Mouse (Mus musculus) hindbrain, embryonic 16.5 days (tissue): ENCODE measurements around the gene Pcbp3. TPM values are rescaled to one million over a fixed set of nuclear protein-coding genes. Genes with fewer than 3 reads are reported as not detected.

Experiments used
- ATAC-seq: fragments of 200-750 bp; cut with Nextera tagmentation; 2 replicates; pipeline ENCODE4 v1.8.0; 2017; ENCODE audit warnings: moderate TSS enrichment, moderate library complexity
- H3K27ac ChIP-seq: fragments of 300-500 bp; sonication (generic); 2 replicates; pipeline ENCODE4 v1.5.1; 2014; ENCODE audit warnings: low read depth, mild to moderate bottlenecking, control low read depth, low read length, moderate library complexity
- H3K27me3 ChIP-seq: fragments of 300-500 bp; sonication (generic); replicated peaks from 2 replicates; pipeline ENCODE4 v1.6.1; 2014; ENCODE audit warnings: low read length; ENCODE audit not compliant: control insufficient read depth, insufficient read depth
- H3K36me3 ChIP-seq: fragments of 300-500 bp; sonication (generic); 2 replicates; pipeline ENCODE4 v1.6.1; 2014; ENCODE audit warnings: mild to moderate bottlenecking, low read length, moderate library complexity, mixed read lengths; ENCODE audit not compliant: control insufficient read depth, insufficient read depth
- H3K4me1 ChIP-seq: fragments of 300-500 bp; sonication (generic); 2 replicates; pipeline ENCODE4 v1.6.1; 2014; ENCODE audit warnings: low read depth, low read length; ENCODE audit not compliant: control insufficient read depth, insufficient read depth
- H3K4me2 ChIP-seq: fragments of 300-500 bp; sonication (generic); 2 replicates; pipeline ENCODE4 v1.6.1; 2014; ENCODE audit warnings: mild to moderate bottlenecking, low read length, control low read depth, moderate library complexity
- H3K4me3 ChIP-seq: fragments of 300-500 bp; sonication (generic); 2 replicates; pipeline ENCODE4 v1.5.1; 2014; ENCODE audit warnings: mild to moderate bottlenecking, low read length, control low read depth, moderate library complexity
- H3K9ac ChIP-seq: fragments of 300-500 bp; sonication (generic); 2 replicates; pipeline ENCODE4 v1.6.1; 2014; ENCODE audit warnings: low read depth, mild to moderate bottlenecking, control low read depth, low read length, moderate library complexity
- H3K9me3 ChIP-seq: fragments of 300-500 bp; sonication (generic); 2 replicates; pipeline ENCODE4 v1.6.1; 2014; ENCODE audit warnings: mild to moderate bottlenecking, low read length, moderate library complexity; ENCODE audit not compliant: control insufficient read depth
- WGBS: fragments of 180-500 bp; shearing (Covaris S2); extraction: QIAGEN DNeasy Blood & Tissue Kit; methylation state at CpG from one replicate; pipeline ENCODE4 v1.1.7; 2014; 5-methylcytosine and 5-hydroxymethylcytosine counted together
- polyA plus RNA-seq: library from polyadenylated mRNA; unstranded; fragments of >200 nt; fragmentation: Nextera tagmentation; extraction: Ambion mirVana; gene quantifications from 2 replicates; pipeline ENCODE4 v1.2.1, GENCODE M21; 2015

The Pcbp3 gene
- polyA plus RNA-seq, 1 experiment from 2014 or later = 95.5 TPM

DNA sequence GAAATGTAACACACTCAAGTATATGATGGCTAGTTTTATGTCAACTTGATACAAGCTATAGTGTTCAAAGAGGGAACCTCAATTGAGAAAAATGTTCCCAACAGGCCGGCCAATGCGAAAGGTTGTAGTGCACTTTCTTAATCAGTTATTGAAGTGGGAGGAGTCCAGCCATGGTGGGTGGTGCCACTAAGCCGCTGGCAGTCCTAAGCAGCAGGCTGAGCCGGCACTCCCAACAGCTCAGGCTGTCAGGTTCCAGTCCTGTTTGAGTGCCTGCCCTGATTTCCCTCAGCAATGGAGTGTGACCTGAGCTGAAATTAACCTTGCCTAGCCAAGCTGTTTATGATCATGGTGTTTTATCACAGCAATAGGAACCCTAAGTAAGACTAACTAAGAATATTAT is 20.6 kb downstream of the Pcbp3 start:
- ATAC-seq = no peak
- no peak overlapping the region for H3K4me3 ChIP-seq
- H3K4me1 ChIP-seq = no peaks in the 10 kb centered on the region
- H3K27me3 ChIP-seq = no peaks in the 10 kb centered on the region
- H3K4me2 ChIP-seq = no peak overlapping the region
- no peak overlapping the region for H3K27ac ChIP-seq
- H3K9ac ChIP-seq = no peak overlapping the region
- no peaks in the 10 kb centered on the region for H3K36me3 ChIP-seq
- 70% methylated on average over 4 of the region's 4 CpGs for WGBS
- H3K9me3 ChIP-seq = no peaks in the 10 kb centered on the region

DNA sequence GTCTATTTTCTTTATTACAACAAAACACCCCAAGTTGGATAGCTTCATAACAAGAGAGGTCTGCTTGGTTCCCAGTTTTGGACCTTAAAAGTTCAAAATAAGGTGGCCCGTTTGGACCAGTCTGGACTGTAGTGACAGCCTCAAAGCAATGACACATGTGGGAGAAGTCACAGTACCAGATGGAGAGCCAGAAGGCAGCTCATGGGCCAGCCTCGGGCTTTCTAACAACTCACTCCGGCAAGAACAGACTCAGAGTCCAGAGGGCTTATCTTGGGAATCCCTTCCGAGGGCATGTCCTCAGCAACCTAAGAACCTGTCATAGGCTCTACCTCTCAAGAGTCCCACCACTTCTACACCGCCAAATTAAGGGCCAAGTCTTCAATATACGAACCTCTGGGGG is 24.9 kb downstream of the Pcbp3 start:
- no peak overlapping the region for H3K4me3 ChIP-seq
- H3K27ac ChIP-seq = no peak overlapping the region
- H3K9ac ChIP-seq = no peak overlapping the region
- ATAC-seq = no peak
- no peaks in the 10 kb centered on the region for H3K36me3 ChIP-seq
- H3K9me3 ChIP-seq = no peaks in the 10 kb centered on the region
- no peaks in the 10 kb centered on the region for H3K4me1 ChIP-seq
- H3K27me3 ChIP-seq = no peaks in the 10 kb centered on the region
- WGBS = 92% methylated on average over 6 of the region's 6 CpGs
- H3K4me2 ChIP-seq = no peak overlapping the region

DNA sequence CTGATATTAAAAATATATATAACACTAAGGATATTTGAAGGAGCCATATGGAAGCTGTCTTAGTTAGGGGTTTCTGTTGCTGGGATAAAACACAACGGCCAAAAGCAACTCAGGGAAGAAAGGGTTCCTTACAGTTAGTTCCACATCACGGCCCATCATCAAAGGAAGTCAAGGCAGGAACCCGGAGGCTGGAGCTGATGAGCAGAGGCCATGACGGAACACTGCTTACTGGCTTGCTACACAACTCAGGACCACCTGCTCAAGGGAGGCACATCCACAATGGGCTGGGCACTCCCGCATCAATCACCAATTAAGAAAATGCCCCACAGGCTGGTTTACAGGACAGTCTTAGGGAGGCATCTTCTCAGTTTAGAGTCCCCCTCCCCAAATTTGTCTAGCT is 26.9 kb downstream of the Pcbp3 start:
- Histone ChIP-seq H3K9me3 (no peaks in the 10 kb centered on the region), H3K27me3 (no peaks in the 10 kb centered on the region), H3K27ac (no peak overlapping the region), H3K4me3 (no peak overlapping the region), H3K4me1 (no peaks in the 10 kb centered on the region), H3K4me2 (no peak overlapping the region), H3K9ac (no peak overlapping the region), H3K36me3 (no peaks in the 10 kb centered on the region)
- no peak for ATAC-seq
- 71% methylated on average over 5 of the region's 5 CpGs for WGBS

DNA sequence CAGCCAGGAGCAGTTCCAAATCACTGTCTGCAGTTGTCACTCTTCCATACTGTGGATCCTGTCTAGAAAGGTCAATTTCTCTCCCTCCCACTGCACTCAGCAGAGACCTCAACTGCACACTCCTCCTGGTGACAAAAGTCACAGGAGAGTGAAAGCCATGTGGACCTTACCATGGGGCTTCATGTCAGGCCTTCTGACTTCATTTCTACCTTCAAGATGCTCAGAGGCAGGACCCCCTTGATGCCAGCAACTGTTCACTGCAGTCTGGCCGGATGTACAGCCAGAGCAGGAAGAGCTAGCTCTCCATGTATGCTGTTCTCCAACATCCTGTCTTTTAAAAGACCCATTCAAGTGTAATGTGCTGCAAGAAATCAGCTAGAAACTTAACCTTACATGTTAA is 29.9 kb downstream of the Pcbp3 start:
- no peak overlapping the region for H3K4me3 ChIP-seq

DNA sequence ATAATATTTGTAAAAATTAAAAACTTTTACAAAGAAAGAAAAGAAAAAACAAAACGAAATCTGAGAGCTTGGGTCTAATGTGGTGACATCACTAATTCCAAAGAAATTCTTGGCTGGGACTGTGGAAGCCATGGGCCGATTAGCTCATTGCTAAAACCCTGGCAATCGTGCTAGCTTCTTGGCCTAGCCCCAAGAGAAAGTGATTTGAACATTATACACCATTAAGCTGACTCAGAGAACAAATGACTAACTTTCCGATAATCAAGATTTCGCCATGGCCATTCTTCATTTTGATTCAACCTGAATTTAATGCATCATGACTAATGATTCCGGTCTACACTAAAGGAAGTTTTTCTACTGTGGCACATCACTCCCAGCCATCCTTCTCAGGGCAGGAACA is 30.6 kb downstream of the Pcbp3 start:
- Histone ChIP-seq H3K27ac (no peak overlapping the region), H3K36me3 (no peaks in the 10 kb centered on the region), H3K27me3 (no peaks in the 10 kb centered on the region), H3K4me2 (no peak overlapping the region), H3K4me1 (no peaks in the 10 kb centered on the region), H3K9ac (no peak overlapping the region), H3K4me3 (no peak overlapping the region), H3K9me3 (no peaks in the 10 kb centered on the region)
- ATAC-seq = no peak
- 72% methylated on average over 6 of the region's 6 CpGs for WGBS

More for the DNA sequence above, 29.9 kb downstream of the Pcbp3 start:
- Histone ChIP-seq H3K9me3 (no peaks in the 10 kb centered on the region), H3K4me2 (no peak overlapping the region), H3K27me3 (no peaks in the 10 kb centered on the region), H3K4me1 (no peaks in the 10 kb centered on the region), H3K9ac (no peak overlapping the region), H3K36me3 (no peaks in the 10 kb centered on the region), H3K27ac (no peak overlapping the region)
- WGBS = 50% methylated on average over 1 of the region's 1 CpGs
- ATAC-seq = no peak

DNA sequence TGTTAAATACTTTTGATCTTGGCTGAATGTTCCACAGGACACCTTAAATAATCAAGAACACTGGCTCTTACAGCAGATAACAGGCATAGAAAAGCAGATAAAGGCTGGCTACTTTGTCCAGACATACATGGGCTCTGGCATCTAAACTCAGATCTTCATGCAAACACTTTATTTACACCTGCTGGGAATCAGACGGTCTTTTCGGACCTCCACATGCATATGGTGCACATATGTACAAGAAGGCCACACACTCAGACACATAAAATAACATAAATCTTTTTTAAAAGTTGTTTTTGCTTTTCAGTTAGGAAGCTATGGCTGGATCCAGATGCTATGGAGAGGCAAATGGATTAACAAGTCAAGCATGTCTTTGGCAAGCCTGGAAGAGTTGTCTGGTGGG is 37.2 kb downstream of the Pcbp3 start:
- H3K4me1 ChIP-seq = no peaks in the 10 kb centered on the region
- no peak overlapping the region for H3K4me3 ChIP-seq
- H3K9ac ChIP-seq = no peak overlapping the region
- H3K36me3 ChIP-seq = peaks cover under 1% of the 10 kb centered on the region; the same call in 1 of the 2 replicates
- 85% methylated on average over 2 of the region's 2 CpGs for WGBS
- H3K27ac ChIP-seq = no peak overlapping the region
- no peak overlapping the region for H3K4me2 ChIP-seq
- H3K9me3 ChIP-seq = no peaks in the 10 kb centered on the region
- H3K27me3 ChIP-seq = no peaks in the 10 kb centered on the region
- ATAC-seq = no peak

DNA sequence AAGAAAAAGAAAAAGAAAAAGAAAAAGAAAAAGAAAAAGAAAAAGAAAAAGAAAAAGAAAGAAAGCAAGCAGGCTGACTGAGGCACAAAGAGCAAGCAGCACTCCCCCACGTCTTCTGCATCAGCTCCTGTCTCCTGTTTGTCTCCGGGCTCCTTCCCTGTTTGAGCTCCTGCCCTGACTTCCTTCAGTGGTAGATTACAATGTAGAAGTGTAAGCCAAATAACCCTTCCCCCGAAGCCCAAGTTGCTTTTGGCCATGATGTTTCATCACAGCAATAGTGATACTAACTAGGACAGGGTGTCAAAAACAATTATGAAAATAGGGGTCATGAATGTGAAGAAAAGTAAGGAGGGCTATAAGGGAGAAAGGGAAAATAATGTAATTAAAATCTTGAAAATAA is 43.6 kb downstream of the Pcbp3 start:
- Histone ChIP-seq H3K36me3 (peaks cover 2% of the 10 kb centered on the region; the same call in 1 of the 2 replicates), H3K4me3 (no peak overlapping the region), H3K27ac (no peak overlapping the region), H3K27me3 (no peaks in the 10 kb centered on the region), H3K9me3 (peaks cover 3% of the 10 kb centered on the region; the same call in 1 of the 2 replicates), H3K4me1 (no peaks in the 10 kb centered on the region), H3K9ac (no peak overlapping the region), H3K4me2 (no peak overlapping the region)
- WGBS = 92% methylated on average over 3 of the region's 3 CpGs
- no peak for ATAC-seq

DNA sequence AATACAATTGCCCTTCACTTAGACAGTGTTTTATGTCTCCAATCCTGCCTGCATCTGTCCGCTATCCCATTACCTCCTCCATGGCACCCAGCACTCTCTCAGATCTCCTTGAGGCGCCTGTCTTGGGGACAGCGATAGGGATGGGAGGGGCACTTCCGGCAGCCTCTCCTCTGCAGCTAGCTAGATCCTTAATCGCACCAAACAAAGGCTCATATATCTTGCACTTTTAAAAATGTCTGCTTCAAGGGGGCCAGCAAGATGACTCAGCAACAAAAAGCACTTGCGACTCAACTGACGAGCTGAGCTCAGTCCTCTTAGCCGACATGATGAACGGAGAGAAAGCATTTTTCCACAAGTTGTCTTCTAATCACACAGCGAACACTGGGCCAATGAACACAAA is 55.3 kb downstream of the Pcbp3 start:
- Histone ChIP-seq H3K9ac (no peak overlapping the region), H3K27ac (no peak overlapping the region)
- WGBS = 74% methylated on average over 10 of the region's 10 CpGs

DNA sequence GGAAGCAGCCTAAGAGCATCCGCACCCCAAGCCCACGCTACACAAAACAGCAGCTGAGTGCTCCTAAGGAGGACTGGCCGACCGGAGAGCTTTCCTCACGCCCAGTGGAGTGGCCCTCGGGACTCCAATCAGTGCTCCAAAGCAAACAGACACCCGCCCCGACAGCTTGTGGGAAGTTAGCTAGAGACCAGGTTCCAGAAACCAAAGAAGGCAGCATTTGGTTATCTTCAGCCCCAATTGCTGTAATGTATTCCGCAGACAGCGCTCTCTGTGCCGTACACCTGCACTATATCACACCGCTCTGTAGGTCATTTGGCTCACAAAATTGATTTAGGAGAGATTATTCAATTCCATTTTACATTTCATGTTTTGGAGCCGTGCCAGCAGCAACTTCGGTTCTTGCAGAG is 55.7 kb downstream of the Pcbp3 start:
- no peak for ATAC-seq
- WGBS = 81% methylated on average over 14 of the region's 14 CpGs
- no peak overlapping the region for H3K27ac ChIP-seq
- H3K4me2 ChIP-seq = no peak overlapping the region
- H3K27me3 ChIP-seq = no peaks in the 10 kb centered on the region
- no peak overlapping the region for H3K9ac ChIP-seq
- H3K9me3 ChIP-seq = no peaks in the 10 kb centered on the region
- H3K4me3 ChIP-seq = no peak overlapping the region
- peaks cover 5% of the 10 kb centered on the region; the same call in 1 of the 2 replicates for H3K4me1 ChIP-seq
- no peaks in the 10 kb centered on the region for H3K36me3 ChIP-seq

More for the DNA sequence above, 55.3 kb downstream of the Pcbp3 start:
- Histone ChIP-seq H3K9me3 (no peaks in the 10 kb centered on the region), H3K4me2 (no peak overlapping the region), H3K4me3 (no peak overlapping the region), H3K27me3 (no peaks in the 10 kb centered on the region), H3K36me3 (no peaks in the 10 kb centered on the region), H3K4me1 (peaks cover 5% of the 10 kb centered on the region; the same call in 1 of the 2 replicates)
- ATAC-seq = 0 out of 2 replicates have a peak, but pooled peaks have one; percentile 34

DNA sequence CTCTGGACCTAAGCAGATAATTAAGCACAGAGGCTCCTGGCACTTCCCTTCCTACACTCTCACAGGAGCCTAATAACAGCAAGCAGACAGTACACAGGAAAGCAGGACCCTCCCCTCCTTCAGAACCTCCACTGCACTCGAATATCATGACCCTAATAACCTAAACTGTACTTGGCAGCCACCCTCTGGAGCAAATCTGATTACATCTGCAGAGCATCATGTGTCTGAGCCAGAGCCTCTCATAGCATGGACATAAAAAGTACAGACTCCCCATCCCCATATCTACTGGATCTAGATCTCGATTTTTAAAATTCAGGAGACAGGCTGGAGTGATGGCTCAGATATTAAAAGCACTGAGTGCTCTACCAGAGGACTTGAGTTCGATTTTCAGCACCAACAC is 58.0 kb downstream of the Pcbp3 start:
- no peak overlapping the region for H3K9ac ChIP-seq
- WGBS = 71% methylated on average over 3 of the region's 3 CpGs
- H3K4me3 ChIP-seq = no peak overlapping the region
- no peak for ATAC-seq
- H3K4me2 ChIP-seq = no peak overlapping the region
- no peaks in the 10 kb centered on the region for H3K27me3 ChIP-seq
- H3K9me3 ChIP-seq = no peaks in the 10 kb centered on the region
- H3K36me3 ChIP-seq = no peaks in the 10 kb centered on the region
- H3K27ac ChIP-seq = no peak overlapping the region
- H3K4me1 ChIP-seq = peaks cover 5% of the 10 kb centered on the region; the same call in 1 of the 2 replicates
